Mouse (Mus musculus) embryonic facial prominence, embryonic 14.5 days (tissue): Measurements from ENCODE around the gene Entpd1. TPM values are rescaled to one million over a fixed set of nuclear protein-coding genes. Genes with fewer than 3 reads are reported as not detected.

Source experiments
- ATAC-seq: fragments of 200-750 bp; cut with Nextera tagmentation; 2 replicates; pipeline ENCODE4 v1.8.0; 2017; ENCODE audit warnings: low read depth, moderate number of reproducible peaks, moderate TSS enrichment
- DNase-seq: peaks from one replicate; pipeline ENCODE4 v3.0.0-alpha.2; 2015; ENCODE audit warnings: low spot score
- H3K27ac ChIP-seq: fragments of 300-500 bp; sonication (generic); replicated peaks from 2 replicates; pipeline ENCODE4 v1.5.1; 2014; ENCODE audit warnings: low read depth, mild to moderate bottlenecking, low read length, moderate library complexity
- H3K27me3 ChIP-seq: fragments of 300-500 bp; sonication (generic); replicated peaks from 2 replicates; pipeline ENCODE4 v1.6.1; 2014; ENCODE audit warnings: low read length; ENCODE audit not compliant: control insufficient read depth, insufficient read depth
- H3K36me3 ChIP-seq: fragments of 300-500 bp; sonication (generic); 2 replicates; pipeline ENCODE4 v1.6.1; 2014; ENCODE audit warnings: low read length, mixed read lengths; ENCODE audit not compliant: control insufficient read depth, insufficient read depth
- H3K4me1 ChIP-seq: fragments of 300-500 bp; sonication (generic); 2 replicates; pipeline ENCODE4 v1.6.1; 2014; ENCODE audit warnings: antibody characterized with exemption, low read length; ENCODE audit not compliant: control insufficient read depth, insufficient read depth
- H3K4me2 ChIP-seq: fragments of 300-500 bp; sonication (generic); 2 replicates; pipeline ENCODE4 v1.6.1; 2014; ENCODE audit warnings: low read depth, mild to moderate bottlenecking, low read length, moderate library complexity, mixed read lengths
- H3K4me3 ChIP-seq: fragments of 300-500 bp; sonication (generic); 2 replicates; pipeline ENCODE4 v1.5.1; 2014; ENCODE audit warnings: low read depth, mild to moderate bottlenecking, low read length
- H3K9ac ChIP-seq: fragments of 300-500 bp; sonication (generic); 2 replicates; pipeline ENCODE4 v1.6.1; 2014; ENCODE audit warnings: low read depth, mild to moderate bottlenecking, low read length, moderate library complexity, mixed read lengths
- H3K9me3 ChIP-seq: fragments of 300-500 bp; sonication (generic); 2 replicates; pipeline ENCODE4 v1.6.1; 2016; ENCODE audit warnings: low read length; ENCODE audit not compliant: control insufficient read depth
- WGBS: fragments of 180-500 bp; shearing (Covaris S2); extraction: QIAGEN DNeasy Blood & Tissue Kit; methylation state at CpG from one replicate; pipeline ENCODE4 v1.1.7; 2014; 5-methylcytosine and 5-hydroxymethylcytosine counted together
- polyA plus RNA-seq: library from polyadenylated mRNA; unstranded; fragments of >200 nt; fragmentation: Nextera tagmentation; extraction: Ambion mirVana; gene quantifications from 2 replicates; pipeline ENCODE4 v1.2.1, GENCODE M21; 2014

Entpd1 gene
- polyA plus RNA-seq, 1 experiment from 2014 or later = 18.3 TPM

GRCm38 (mm10) chr19:40684124-40684523 is 72.0 kb downstream of the Entpd1 start:
- Histone ChIP-seq H3K9ac (no peak overlapping the region), H3K4me2 (no peak overlapping the region), H3K4me3 (no peak overlapping the region), H3K4me1 (0 out of 2 replicates have a peak, but pooled peaks cover 2% of the 10 kb centered on the region), H3K9me3 (no peaks in the 10 kb centered on the region), H3K36me3 (no peaks in the 10 kb centered on the region), H3K27me3 (no peaks in the 10 kb centered on the region), H3K27ac (no peak overlapping the region)
- 87% methylated on average over 1 of the region's 1 CpGs for WGBS
- ATAC-seq (no peak), DNase-seq (no peak)

- no peak for ATAC-seq
These were observed 72.4 kb downstream of the Entpd1 start for GRCm38 (mm10) chr19:40684566-40684965.

GRCm38 (mm10) chr19:40687291-40687927 is 75.2 kb downstream of the Entpd1 start:
- no peak overlapping the region for H3K4me3 ChIP-seq
- H3K36me3 ChIP-seq = no peaks in the 10 kb centered on the region
- H3K9ac ChIP-seq = no peak overlapping the region
- no peak overlapping the region for H3K27ac ChIP-seq
- H3K27me3 ChIP-seq = no peaks in the 10 kb centered on the region
- ATAC-seq (no peak), DNase-seq (no peak)
- H3K4me1 ChIP-seq = 0 out of 2 replicates have a peak, but pooled peaks cover 2% of the 10 kb centered on the region
- WGBS = 83% methylated on average over 4 of the region's 4 CpGs
- no peak overlapping the region for H3K4me2 ChIP-seq
- no peaks in the 10 kb centered on the region for H3K9me3 ChIP-seq

More at GRCm38 (mm10) chr19:40684566-40684965, 72.4 kb downstream of the Entpd1 start:
- H3K4me2 ChIP-seq = no peak overlapping the region
- H3K27me3 ChIP-seq = no peaks in the 10 kb centered on the region
- H3K4me1 ChIP-seq = 0 out of 2 replicates have a peak, but pooled peaks cover 2% of the 10 kb centered on the region
- H3K27ac ChIP-seq = no peak overlapping the region
- no peak for DNase-seq
- 92% methylated on average over 7 of the region's 7 CpGs for WGBS
- no peak overlapping the region for H3K4me3 ChIP-seq
- no peak overlapping the region for H3K9ac ChIP-seq
- H3K36me3 ChIP-seq = no peaks in the 10 kb centered on the region
- H3K9me3 ChIP-seq = no peaks in the 10 kb centered on the region

- H3K4me1 ChIP-seq = no peaks in the 10 kb centered on the region
- H3K9me3 ChIP-seq = no peaks in the 10 kb centered on the region
- DNase-seq (no peak), ATAC-seq (no peak)
- H3K4me2 ChIP-seq = no peak overlapping the region
- no peaks in the 10 kb centered on the region for H3K36me3 ChIP-seq
- H3K27ac ChIP-seq = no peak overlapping the region
- WGBS = 75% methylated on average over 7 of the region's 7 CpGs
- no peaks in the 10 kb centered on the region for H3K27me3 ChIP-seq
- no peak overlapping the region for H3K4me3 ChIP-seq
- no peak overlapping the region for H3K9ac ChIP-seq
These were observed 81.0 kb downstream of the Entpd1 start for GRCm38 (mm10) chr19:40693201-40693600.

GRCm38 (mm10) chr19:40696116-40696515 is 84.0 kb downstream of the Entpd1 start:
- Histone ChIP-seq H3K27me3 (no peaks in the 10 kb centered on the region), H3K36me3 (no peaks in the 10 kb centered on the region), H3K4me2 (no peak overlapping the region), H3K4me3 (no peak overlapping the region), H3K9ac (no peak overlapping the region), H3K27ac (no peak overlapping the region), H3K9me3 (no peaks in the 10 kb centered on the region), H3K4me1 (no peaks in the 10 kb centered on the region)
- 91% methylated on average over 6 of the region's 6 CpGs for WGBS
- ATAC-seq (no peak), DNase-seq (no peak)

- H3K36me3 ChIP-seq = no peaks in the 10 kb centered on the region
- no peak overlapping the region for H3K9ac ChIP-seq
- 57% methylated on average over 13 of the region's 13 CpGs for WGBS
- no peak overlapping the region for H3K27ac ChIP-seq
- ATAC-seq (no peak), DNase-seq (no peak)
- no peak overlapping the region for H3K4me2 ChIP-seq
- no peaks in the 10 kb centered on the region; the same call in 1 of the 2 replicates for H3K4me1 ChIP-seq
- H3K9me3 ChIP-seq = no peaks in the 10 kb centered on the region
- no peak overlapping the region for H3K4me3 ChIP-seq
- H3K27me3 ChIP-seq = no peaks in the 10 kb centered on the region
These were observed 86.1 kb downstream of the Entpd1 start for GRCm38 (mm10) chr19:40698103-40698853.

- Histone ChIP-seq H3K36me3 (no peaks in the 10 kb centered on the region), H3K27me3 (no peaks in the 10 kb centered on the region), H3K4me1 (no peaks in the 10 kb centered on the region; the same call in 1 of the 2 replicates), H3K9ac (no peak overlapping the region), H3K4me2 (no peak overlapping the region), H3K4me3 (no peak overlapping the region), H3K9me3 (no peaks in the 10 kb centered on the region), H3K27ac (no peak overlapping the region)
- 68% methylated on average over 5 of the region's 5 CpGs for WGBS
- DNase-seq (no peak), ATAC-seq (no peak)
These were observed 87.7 kb downstream of the Entpd1 start for GRCm38 (mm10) chr19:40699816-40700215.

- H3K4me3 ChIP-seq = no peak overlapping the region
- H3K27me3 ChIP-seq = no peaks in the 10 kb centered on the region
- no peak overlapping the region for H3K4me2 ChIP-seq
- ATAC-seq (peak; percentile 50; the same call in 1 of the 2 replicates), DNase-seq (no peak)
- H3K9me3 ChIP-seq = no peaks in the 10 kb centered on the region
- H3K4me1 ChIP-seq = no peaks in the 10 kb centered on the region; the same call in 1 of the 2 replicates
- no peak overlapping the region for H3K9ac ChIP-seq
- H3K36me3 ChIP-seq = no peaks in the 10 kb centered on the region
- 0 out of 2 replicates have a peak overlapping the region, but pooled peaks have one; percentile 44 for H3K27ac ChIP-seq
- 55% methylated on average over 4 of the region's 4 CpGs for WGBS
These were observed 90.2 kb downstream of the Entpd1 start for GRCm38 (mm10) chr19:40702406-40702805.
